Mouse (Mus musculus): ENCODE measurements around the gene Rbck1.

GRCm38 (mm10) chr2:152273639-152274038, 58.8 kb downstream of the Rbck1 start:
- TF ChIP-seq CTCF (IDR thresholded peaks at IDR 0.05; ENCODE audit: control insufficient read depth, insufficient read depth, insufficient replicate concordance, low read depth, low read length) = no peak
- no peak for TF ChIP-seq POLR2A (IDR thresholded peaks at IDR 0.05; ENCODE audit: control insufficient read depth, low read depth, low read length)
